ENCODE assay signal across 8 mouse cellular contexts in the genomic region with DNA sequence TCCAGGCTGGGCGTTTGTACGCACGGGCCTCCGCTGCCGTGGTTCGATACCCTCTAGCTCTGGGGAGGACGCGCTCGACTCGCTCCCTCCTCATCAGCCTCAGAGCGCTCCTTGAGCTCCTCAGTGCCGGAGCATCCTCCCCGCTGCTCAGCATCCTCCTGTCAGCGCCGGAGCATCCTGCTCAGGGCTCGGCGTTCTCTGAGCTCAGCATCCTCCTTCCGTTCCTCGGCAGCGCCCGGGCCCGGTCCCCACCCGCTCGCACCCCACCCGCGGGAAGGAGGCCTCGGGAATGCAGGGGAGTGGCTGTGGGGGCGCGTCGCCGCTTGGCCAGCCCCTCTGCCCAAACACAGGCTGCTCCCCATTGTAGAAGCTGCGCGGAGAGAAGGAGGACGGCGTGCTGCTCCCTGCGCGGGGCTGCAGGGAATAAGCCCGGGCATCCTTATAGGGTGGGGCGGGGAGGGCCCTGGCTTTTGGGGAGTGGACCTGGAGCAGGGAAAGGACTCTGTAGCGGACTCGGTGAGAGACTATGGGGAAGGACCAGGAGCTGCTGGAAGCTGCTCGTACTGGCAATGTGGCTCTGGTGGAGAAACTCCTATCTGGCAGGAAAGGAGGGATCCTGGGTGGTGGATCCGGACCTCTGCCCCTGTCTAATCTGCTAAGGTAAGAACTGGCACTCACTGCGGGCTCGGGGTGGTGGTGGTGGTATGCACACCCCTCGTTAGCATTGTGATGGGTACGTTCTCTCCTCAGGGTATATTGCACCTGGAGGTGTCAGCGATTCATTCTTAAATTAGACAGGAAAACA. TPM values are rescaled to one million over a fixed set of nuclear protein-coding genes. Genes with fewer than 3 reads are reported as not detected.
DNase-seq lines count a peak whose midpoint lies in the region; ATAC-seq and TF ChIP-seq lines count a peak whose summit lies in the region.

Gene Anks1b, plus strand, starts transcription at position 364 of the 805 bp plus-strand sequence.

- no peaks in the 10 kb centered on the region for H3K4me1 ChIP-seq in hindbrain, postnatal 0 days (ENCODE audit: insufficient read depth, low read length)
- peaks cover 19% of the 10 kb centered on the region for H3K4me1 ChIP-seq in midbrain, embryonic 10.5 days
- H3K4me1 ChIP-seq in stomach, embryonic 15.5 days, result peaks cover 9% of the 10 kb centered on the region

- 0 out of 2 replicates have a peak, but pooled peaks have one; percentile 9 for TF ChIP-seq CTCF in hindbrain, postnatal 0 days (IDR thresholded peaks at IDR 0.05; ENCODE audit: low read depth)

- WGBS in hindbrain, postnatal 0 days, result under 1% methylated on average over 44 of the region's 48 CpGs
- WGBS in midbrain, embryonic 10.5 days, result under 1% methylated on average over 47 of the region's 48 CpGs
- under 1% methylated on average over 48 of the region's 48 CpGs for WGBS in stomach, embryonic 15.5 days

- peak within 1 kb of the TSS; percentile 81 for H3K9ac ChIP-seq in hindbrain, postnatal 0 days (replicated peaks; ENCODE audit: low read length)
- H3K9ac ChIP-seq in stomach, embryonic 15.5 days, result no peak within 1 kb of the TSS

- H3K9me3 ChIP-seq in hindbrain, postnatal 0 days (ENCODE audit: low read length), result no peaks in the 10 kb centered on the region
- H3K9me3 ChIP-seq in midbrain, embryonic 10.5 days (replicated peaks), result no peaks in the 10 kb centered on the region
- no peaks in the 10 kb centered on the region for H3K9me3 ChIP-seq in stomach, embryonic 15.5 days

- peak within 1 kb of the TSS; percentile 57 for H3K4me2 ChIP-seq in hindbrain, postnatal 0 days (ENCODE audit: low read depth, low read length)
- peak within 1 kb of the TSS; percentile 99 for H3K4me2 ChIP-seq in stomach, embryonic 15.5 days

- no peaks in the 10 kb centered on the region for H3K27me3 ChIP-seq in hindbrain, postnatal 0 days (ENCODE audit: insufficient read depth, low read length)
- peaks cover 36% of the 10 kb centered on the region for H3K27me3 ChIP-seq in midbrain, embryonic 10.5 days (ENCODE audit: low read depth, poor library complexity, severe bottlenecking)
- peaks cover 9% of the 10 kb centered on the region; the same call in 1 of the 2 replicates for H3K27me3 ChIP-seq in stomach, embryonic 15.5 days (replicated peaks)

- H3K4me3 ChIP-seq in hindbrain, postnatal 0 days (ENCODE audit: low read length), result peak within 1 kb of the TSS; percentile 62
- H3K4me3 ChIP-seq in midbrain, embryonic 10.5 days, result peak within 1 kb of the TSS; percentile 83
- peak within 1 kb of the TSS; percentile 56 for H3K4me3 ChIP-seq in stomach, embryonic 15.5 days (replicated peaks)

- intact Hi-C loops in left cerebral cortex, postnatal 14 days (cut with DNase I), result loop anchor here (5.0 kb wide), 2 partner anchors 104 to 169 kb away; no protein-coding TSS in a partner anchor

- H3K36me3 ChIP-seq in hindbrain, postnatal 0 days (ENCODE audit: insufficient read depth, low read length), result no peaks in the 10 kb centered on the region
- H3K36me3 ChIP-seq in midbrain, embryonic 10.5 days, result no peaks in the 10 kb centered on the region
- H3K36me3 ChIP-seq in stomach, embryonic 15.5 days, result no peaks in the 10 kb centered on the region

- H3K27ac ChIP-seq in hindbrain, postnatal 0 days, result peak within 1 kb of the TSS; percentile 94
- H3K27ac ChIP-seq in midbrain, embryonic 10.5 days (replicated peaks), result peak within 1 kb of the TSS; percentile 83
- H3K27ac ChIP-seq in stomach, embryonic 15.5 days, result no peak within 1 kb of the TSS

- DNase-seq in adrenal gland, adult 18-20 months (ENCODE audit: low spot score in 2 of 2), result peak; percentile 3 to 22
- DNase-seq in adrenal gland, postnatal 4 days (ENCODE audit: low spot score in 2 of 2), result no peak
- DNase-seq in cerebellum, adult 8-10 months, result peak; percentile 77
- peak; percentile 21 for DNase-seq in forelimb bud, embryonic 11.5 days (ENCODE audit: low read depth, low spot score)
- DNase-seq in hindbrain, postnatal 0 days (ENCODE audit: low spot score), result peak; percentile 79
- DNase-seq in left cerebral cortex, postnatal 14 days (ENCODE audit: low spot score in 2 of 2), result peak; percentile 70 to 75
- DNase-seq in midbrain, embryonic 10.5 days (ENCODE audit: low spot score), result peak; percentile 79

- peak; percentile 82 for ATAC-seq in hindbrain, postnatal 0 days
- peak; percentile 27; the same call in 1 of the 2 replicates for ATAC-seq in stomach, embryonic 15.5 days (ENCODE audit: insufficient read depth, low FRiP score, low read depth)

RNA-seq across cellular contexts. Expression of gene Anks1b, which starts in this region (rescaled TPM):
- under 1 TPM; 0.30 to 0.99 TPM for total RNA-seq in adrenal gland, adult 18-20 months (2021)
- 1 to 10 TPM; 4.4 to 4.5 TPM for total RNA-seq in adrenal gland, postnatal 4 days (2021)
- 125 and 156 TPM in 2 replicates for total RNA-seq in hindbrain, postnatal 0 days (2014; rRNA removed)
- 98.9 and 104 TPM in 2 replicates for polyA plus RNA-seq in hindbrain, postnatal 0 days (2015; fragmentation: Nextera tagmentation; extraction: Ambion mirVana)
- total RNA-seq in left cerebral cortex, postnatal 14 days (2021), result 100 to 1,000 TPM; 452 to 460 TPM
- 1.6 and 3.8 TPM in 2 replicates for polyA plus RNA-seq in midbrain, embryonic 10.5 days (2016; fragmentation: Nextera tagmentation; extraction: Ambion mirVana)
- 0.97 and 1.9 TPM in 2 replicates for polyA plus RNA-seq in stomach, embryonic 15.5 days (2015; fragmentation: Nextera tagmentation; extraction: Ambion mirVana)

Comparison
In these comparisons a context has a peak if more than half of its experiments do, and no peak if none do; other contexts are left out.
1. RNA of gene Anks1b (total RNA-seq): 452 to 460 TPM in left cerebral cortex, postnatal 14 days and 125 to 156 TPM in hindbrain, postnatal 0 days; 4.4 to 4.5 TPM in adrenal gland, postnatal 4 days and 0.30 to 0.99 TPM in adrenal gland, adult 18-20 months; every median in the first group is over 10 times any median in the second.
2. RNA of gene Anks1b (polyA plus RNA-seq): 98.9 to 104 TPM in hindbrain, postnatal 0 days; 0.97 to 1.9 TPM in stomach, embryonic 15.5 days and 1.6 to 3.8 TPM in midbrain, embryonic 10.5 days; every median in the first group is over 10 times any median in the second.
3. Peak in DNase-seq in adrenal gland, adult 18-20 months; RNA of the gene not detected or under 1 TPM.
4. DNase-seq: peak in cerebellum, adult 8-10 months (single experiment), forelimb bud, embryonic 11.5 days (single experiment), hindbrain, postnatal 0 days (single experiment), left cerebral cortex, postnatal 14 days (2 of 2) and midbrain, embryonic 10.5 days (single experiment); none in adrenal gland, postnatal 4 days (0 of 2).
5. Peak in every context shown above with its lines, with median percentiles within 50 percentile points of each other: H3K4me3 ChIP-seq.